Mouse (Mus musculus) bone marrow, adult 2 months (tissue): ENCODE results near the gene BC016579.

ENCODE experiments used
- CTCF ChIP-seq: fragments of 200-500 bp; IDR thresholded peaks from 2 replicates; pipeline ENCODE4 v1.5.1; 2011; ENCODE audit warnings: low read length, control low read depth; ENCODE audit not compliant: control insufficient read depth, insufficient read depth
- POLR2A ChIP-seq: fragments of 200-500 bp; IDR thresholded peaks from 2 replicates; pipeline ENCODE4 v1.6.1; 2011; ENCODE audit warnings: low read depth, mild to moderate bottlenecking, control low read depth, low read length, borderline replicate concordance; ENCODE audit not compliant: control insufficient read depth

DNA sequence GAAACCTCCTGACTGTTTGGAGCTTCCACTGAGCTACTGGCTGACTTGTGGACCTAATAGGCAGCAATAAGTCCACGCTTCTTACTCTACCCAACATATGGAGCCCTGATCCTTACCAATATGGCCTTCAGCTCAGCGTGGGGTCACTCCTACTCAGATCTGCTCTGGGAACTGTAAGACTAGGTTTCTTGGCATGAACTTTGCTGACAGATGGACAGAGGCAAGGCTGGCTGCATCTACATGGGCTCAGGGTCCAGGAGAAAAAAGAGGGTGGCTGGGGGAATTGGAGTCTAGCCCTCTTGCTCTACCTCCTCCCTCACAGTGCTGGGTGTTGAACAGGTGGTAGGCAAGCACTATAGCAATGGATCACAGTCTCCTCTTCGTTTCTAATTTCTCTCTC, 33.0 kb upstream of the BC016579 start:
- TF ChIP-seq CTCF (no peak), POLR2A (no peak)
